Mouse (Mus musculus) hematopoietic stem cell, adult 5-6 weeks (primary cell): ENCODE results near the gene Birc5. TPM values are rescaled to one million over a fixed set of nuclear protein-coding genes. Genes with fewer than 3 reads are reported as not detected.
A peak's percentile ranks its signal among the peaks of the same experiment; 100 is the strongest.

ENCODE experiments used
- ATAC-seq, 2 experiments: fragments of 125-278 bp in 1 of 2; replicated peaks in 1 of 2; 2 replicates each; pipeline ENCODE4 v1.8.0; 2016 to 2017; ENCODE audit warnings: inconsistent platforms in 2 of 2, mild to moderate bottlenecking in 2 of 2, moderate number of reproducible peaks in 2 of 2, low read depth in 1 of 2, moderate TSS enrichment in 1 of 2; ENCODE audit not compliant: low FRiP score in 2 of 2, poor library complexity in 2 of 2, severe bottlenecking in 2 of 2, insufficient read depth in 1 of 2, low TSS enrichment in 1 of 2
- total RNA-seq: library from RNA; stranded (forward); fragments of 172-1452, 232-1000 nt; gene quantifications from 2 replicates; pipeline ENCODE4 v1.2.3, GENCODE M21; 2017

The Birc5 gene
- total RNA-seq, 1 experiment from 2014 or later = 124 TPM

DNA sequence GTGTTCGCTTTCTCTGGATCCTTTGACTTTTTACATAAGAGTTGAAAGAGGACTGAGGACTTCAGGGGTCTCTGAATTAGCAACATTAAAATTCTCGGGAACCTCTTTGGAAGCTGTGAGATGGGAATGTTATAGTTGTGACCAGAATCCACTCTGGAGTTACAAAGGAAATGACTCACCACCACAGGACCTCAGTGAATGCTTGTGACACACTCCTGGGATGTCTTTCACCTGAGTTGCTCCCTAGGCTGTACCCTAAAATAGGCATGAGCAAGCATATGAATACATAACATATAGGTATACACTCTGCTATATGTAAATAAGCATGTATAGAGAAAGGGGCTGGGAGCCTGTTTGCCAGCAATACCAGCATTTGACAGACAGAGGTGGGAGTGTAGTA, 5.6 kb upstream of the Birc5 start:
- no peak for ATAC-seq

DNA sequence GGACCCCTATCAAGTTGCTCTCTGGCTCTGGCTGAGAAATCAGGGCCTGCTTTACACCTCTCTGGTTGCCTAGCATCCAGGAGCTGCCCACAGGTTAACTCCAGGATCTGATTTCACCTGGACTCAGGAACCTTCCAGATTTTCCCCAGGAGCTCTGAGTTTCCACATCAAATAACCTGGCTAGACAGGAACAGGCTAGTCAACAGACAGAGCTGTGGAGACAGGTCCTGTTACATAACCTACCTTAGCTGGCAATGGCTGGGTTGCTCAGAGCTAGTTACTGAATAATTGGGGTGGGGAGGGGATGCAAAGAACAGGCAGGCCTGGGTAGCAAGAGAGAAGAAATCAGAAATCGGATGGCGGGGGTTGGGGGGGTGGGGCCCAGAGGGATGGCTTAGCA, 4.1 kb upstream of the Birc5 start:
- no peak for ATAC-seq

DNA sequence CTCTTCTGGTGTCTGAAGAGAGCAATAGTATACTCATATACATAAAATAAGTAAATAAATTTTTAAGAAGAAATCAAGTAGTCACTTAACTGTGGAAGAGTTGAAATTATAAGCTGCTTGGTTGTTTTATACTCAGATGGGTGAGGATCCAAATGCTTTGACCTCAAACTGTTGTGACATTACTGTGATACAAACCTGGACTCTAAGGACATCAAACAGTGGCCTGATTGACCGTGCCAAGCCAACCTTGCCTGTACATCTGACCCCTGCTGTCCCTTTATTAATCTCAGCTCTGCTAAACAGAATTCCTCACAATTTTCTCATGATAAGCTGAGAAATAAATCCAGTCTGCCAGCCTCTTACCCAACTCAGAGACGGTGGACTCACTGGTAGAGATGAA, 3.4 kb upstream of the Birc5 start:
- no peak for ATAC-seq

DNA sequence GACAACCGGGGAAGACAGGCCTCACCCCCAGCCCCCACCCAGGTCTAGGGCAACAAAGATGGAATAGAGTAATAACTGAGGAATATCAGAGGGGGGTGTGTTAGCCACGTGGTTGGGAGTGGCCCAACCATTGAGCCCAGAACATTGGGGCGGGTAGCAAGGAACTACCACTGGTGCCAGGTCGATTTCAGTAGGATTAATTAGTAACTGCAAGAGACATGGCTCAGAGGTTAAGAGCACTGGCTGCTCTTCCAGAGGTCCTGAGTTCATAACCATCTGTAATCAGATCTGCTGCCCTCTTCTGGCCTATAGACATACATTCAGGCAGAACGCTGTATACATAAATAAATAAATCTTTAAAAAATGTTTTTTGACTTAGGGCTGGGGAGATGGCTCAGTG, 2.4 kb upstream of the Birc5 start:
- ATAC-seq = no peak

DNA sequence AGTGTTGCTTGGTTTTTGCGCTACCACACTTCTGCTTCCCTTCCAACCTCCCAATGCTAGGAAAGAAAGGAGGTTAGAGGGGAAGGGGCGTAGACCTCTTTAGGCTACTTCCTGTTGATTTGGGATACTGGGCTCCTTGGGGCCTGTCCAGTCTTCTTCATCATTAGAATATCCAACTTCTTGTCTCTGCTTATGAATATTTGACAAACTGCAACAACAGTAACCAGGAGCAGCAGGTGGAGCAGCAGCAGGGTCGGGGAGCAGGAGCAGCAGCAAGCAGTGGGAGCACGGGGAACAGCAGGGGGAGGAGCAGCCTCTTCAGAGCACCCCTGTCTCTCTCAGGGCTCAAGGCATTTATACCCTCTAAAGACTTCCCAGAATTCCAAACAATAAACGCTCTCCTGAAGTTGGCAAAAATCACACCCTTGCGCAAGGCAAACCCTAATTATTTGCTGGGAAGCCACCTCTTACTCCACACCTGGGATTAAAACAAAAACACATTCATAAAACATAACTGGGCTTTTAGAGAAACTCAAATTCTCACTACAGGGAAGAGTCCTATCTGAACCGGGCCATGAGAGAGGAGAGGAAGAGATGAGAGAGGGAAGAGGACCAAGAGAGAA, 1.3 kb upstream of the Birc5 start:
- no peak for ATAC-seq

DNA sequence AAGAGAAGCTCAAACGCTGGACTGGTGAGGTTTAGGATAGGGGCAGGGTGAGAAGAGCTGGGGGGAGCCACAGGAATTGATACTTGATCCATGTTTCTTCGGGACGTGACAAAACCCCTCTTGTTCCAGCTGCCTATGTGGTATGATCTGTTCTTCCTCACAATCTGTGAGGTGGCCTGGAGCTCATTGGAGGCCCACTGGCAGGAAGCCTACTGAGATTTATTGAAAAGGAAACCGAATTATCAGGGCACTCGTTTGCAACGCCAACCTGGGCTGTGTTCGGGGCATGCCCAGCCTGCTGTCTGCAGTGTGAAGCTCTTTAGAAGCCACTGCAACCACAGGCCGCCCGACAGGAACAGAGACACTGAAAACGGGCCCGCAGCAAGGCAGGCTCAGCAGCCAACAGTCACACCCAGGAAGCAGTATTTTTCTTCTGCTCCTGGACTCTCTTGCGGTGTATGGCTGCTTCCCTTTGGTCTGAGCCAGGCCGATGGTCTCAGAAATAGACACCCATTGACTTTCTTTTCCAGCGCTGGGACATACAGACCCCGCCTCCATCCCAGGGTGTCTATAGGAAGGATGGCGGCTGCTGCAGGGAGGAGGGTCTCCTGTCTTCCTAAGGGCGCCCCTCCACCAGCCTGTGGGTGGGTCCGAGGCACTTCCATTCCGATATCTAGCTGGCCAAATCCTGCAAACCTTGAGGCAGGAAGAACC, 623 bp upstream of the Birc5 start:
- peak; percentile 37 to 50 for ATAC-seq

DNA sequence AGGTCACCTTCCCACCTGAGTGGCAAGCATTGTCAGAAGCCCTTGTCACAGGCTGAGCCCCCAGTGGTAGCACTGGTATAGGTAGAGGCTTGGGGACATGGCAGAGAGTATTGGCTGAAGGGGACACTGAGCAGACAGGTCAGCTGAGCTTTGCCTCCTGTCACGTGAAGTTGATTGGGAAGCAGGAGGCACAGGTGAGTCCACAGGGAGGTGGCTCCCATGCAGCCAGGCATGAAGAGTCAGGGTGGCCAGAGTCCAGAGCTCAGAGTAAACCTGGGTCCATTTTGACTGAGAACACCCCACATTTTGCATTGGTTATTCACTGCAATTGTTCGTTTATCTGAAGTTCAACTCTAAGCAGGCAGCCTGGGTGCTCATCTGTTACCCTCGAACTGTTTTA, 3.8 kb downstream of the Birc5 start:
- no peak for ATAC-seq

DNA sequence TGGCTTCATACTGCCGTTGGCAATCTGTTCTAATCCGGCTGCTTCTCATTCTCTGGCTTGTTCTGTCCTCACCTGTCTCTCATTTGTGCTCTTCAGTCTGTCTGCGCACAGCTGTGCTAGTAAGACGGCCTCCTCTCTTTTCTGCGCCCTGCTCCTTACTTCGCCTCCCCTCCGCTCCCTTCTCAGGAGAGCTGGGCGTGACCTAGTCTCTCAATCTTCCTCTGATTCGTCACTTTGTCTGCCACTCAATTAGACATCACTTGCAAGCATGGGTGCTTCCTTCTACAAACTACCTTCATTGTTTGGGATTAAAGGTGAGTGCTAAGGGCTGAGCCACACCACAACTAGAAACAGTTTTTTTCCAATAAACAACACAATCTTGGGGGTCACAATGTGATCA, 5.2 kb downstream of the Birc5 start:
- ATAC-seq = no peak

DNA sequence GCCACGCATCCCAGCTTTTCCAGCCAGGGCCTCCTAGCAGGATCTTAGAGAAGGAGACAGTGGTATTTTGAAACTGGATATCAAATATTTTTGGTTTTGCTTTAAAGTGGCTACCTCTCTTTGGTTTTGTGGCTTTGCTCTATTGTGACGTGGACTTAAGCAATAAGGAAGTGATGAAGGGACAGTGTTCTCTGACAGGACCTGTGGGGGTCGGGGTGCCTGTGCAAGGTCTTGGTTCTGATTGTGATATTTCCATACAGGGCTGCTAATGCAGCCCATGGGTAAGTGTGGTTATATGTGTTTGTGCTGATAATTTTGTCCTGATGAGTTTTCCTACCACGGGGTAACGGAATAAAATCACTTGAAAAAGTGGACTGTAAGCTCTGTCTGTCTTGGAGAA, 6.3 kb downstream of the Birc5 start:
- ATAC-seq = 0 out of 4 replicates have a peak, but pooled peaks of 1 of the 2 experiments have one; percentile 4

DNA sequence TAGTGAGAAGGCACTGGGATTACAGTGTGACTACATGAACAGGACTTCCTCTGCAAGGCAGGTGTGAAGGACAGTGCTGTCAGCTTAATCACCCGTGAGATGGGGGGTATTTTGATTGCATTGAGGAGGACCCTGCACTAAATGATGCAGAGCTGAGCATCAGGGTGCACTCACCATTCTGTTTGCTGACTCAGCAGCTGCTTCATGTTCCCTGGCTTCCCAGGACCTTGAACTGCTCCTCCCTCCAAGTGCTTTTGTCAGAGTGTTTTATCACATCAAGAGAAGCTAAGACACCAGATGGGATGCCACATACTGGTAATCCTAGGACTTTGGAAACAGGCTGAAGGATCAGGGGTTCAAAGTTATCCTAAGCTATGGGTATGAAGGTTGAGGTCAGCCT, 6.9 kb downstream of the Birc5 start:
- ATAC-seq = no peak

DNA sequence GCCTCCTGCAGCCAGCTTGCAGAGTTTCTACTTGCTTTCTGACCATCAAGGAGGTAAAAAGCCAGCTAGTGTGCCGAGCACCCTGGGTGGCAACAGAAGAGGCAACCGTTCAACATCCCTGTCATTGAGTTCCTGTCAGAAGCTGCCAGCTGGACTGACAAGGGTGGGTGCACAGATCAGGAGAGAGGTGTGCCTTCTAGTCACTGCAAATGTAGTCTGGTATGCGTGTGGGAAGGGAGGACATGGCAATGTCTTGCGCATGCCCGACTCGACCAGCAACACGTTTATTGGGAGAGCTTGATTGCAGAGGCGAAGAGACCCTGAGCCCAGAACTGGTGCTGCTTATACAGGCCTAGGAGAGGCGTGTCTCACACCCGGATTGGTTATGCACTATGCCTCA, 8.4 kb downstream of the Birc5 start:
- ATAC-seq = no peak

DNA sequence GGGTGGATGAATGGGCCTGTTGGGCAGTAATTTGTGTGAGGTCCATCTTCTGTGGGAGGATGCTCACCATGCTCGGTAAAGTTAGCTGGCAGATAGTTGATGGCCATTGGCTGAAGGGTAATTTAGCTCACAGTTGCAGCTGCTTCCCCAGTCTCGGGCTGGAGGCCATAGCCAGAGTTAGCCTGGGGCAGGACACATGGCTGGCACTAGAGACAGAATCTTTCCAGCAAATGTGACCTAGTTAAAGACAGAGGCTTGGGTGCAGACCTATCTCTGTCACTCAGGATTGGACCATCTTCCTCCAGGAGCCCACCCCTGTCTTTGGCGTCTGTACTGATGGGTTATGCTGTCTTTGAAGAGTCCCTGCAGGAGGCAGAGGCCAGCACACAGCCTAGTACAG, 9.3 kb downstream of the Birc5 start:
- ATAC-seq = no peak

DNA sequence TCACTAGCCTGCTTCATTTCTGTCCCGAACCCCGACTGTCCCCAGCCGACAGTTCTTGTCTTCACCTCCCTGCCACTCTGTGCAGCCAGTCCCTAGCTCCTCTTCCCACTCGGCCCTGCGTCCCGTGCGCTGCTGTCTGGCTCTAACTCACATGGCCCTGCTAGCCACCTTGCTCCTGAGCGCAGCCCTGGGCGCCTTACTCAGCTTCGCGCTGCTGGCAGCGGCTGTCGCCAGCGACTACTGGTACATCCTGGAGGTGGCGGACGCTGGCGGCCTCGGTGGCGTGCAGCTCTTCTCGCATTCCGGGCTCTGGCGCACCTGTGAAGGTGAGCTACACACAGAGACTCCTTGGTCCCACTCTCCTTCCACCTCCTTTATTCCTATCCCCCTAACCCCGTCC, 11.6 kb downstream of the Birc5 start, which contains the start of gene Tmem235:
Gene Tmem235 (plus strand): TSS at position 152 of the 400 bp plus-strand sequence.
- 0 out of 4 replicates have a peak, but pooled peaks of 1 of the 2 experiments have one; percentile 23 for ATAC-seq

DNA sequence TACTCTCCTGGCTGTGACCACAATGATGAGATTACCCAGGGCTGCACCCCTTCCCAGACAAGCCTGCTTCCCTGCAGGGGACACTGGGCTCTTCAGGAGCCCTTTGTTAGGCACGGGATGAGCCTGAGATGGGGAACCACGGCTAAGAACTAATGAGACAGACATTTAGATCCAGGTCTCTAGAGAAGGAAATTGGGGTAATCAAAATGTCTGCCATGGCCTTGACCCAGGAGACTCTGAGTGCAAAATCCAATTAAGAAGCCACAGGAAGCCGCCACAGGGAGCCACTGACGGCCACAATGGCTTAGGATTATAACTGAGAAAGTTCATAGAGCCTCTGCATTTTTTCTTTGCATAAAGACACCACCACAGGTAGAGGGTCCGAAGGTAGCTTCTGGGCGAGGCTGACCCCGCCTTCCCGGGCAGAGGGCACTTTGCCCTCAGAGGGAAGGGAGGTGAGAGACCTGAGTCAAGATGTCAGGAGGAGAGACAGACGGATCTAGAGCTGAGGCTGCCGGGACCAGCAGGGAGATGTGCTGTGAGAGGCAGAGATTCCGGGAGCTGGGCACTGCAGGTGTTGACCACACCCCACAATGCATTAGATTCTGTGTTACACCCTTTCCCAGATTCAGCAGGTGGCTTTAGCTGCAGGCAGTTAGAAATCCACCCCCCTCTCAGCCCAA, 14.3 kb downstream of the Birc5 start:
- no peak for ATAC-seq

DNA sequence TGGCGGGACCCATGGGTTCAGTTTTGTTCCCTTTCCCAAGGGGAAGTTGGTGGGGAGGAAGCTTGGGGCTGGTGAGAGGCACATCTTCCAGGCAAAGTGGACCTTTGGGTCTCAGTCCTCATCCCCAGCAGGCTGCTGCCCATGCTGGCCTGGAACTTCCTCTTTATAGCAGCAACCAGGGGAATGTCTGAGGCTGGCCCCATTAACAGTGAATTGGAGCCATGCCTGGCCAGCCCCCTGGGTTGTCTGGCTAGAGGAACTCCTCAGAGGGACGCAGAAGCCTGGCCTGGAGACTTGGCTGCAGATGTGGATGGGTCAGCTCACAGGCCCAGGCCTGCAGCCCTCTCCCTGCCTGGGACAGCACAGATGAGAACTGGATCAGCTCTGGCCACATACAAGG, 15.8 kb downstream of the Birc5 start:
- peak; percentile 12 to 18; a peak in 1 of 4 replicates for ATAC-seq

DNA sequence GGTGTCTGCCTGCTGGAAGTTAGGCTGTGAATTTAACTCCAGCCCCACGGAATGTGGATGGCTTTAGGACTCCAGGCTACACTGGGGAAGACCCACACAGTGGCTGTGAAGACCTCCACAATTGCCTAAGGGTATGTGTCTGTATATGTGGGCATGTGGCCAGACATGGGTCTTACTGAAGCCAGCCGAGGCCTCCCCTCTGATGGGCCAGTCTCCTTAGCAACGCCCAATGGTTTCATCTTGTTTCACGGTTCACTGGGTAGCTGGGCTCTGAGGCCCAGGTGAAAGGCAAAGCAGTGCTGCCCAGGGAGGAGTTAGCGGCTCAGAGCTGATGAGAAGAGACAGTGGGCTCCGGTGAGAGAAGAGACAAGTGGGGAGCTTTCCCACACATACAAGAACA, 16.9 kb downstream of the Birc5 start:
- ATAC-seq = no peak

DNA sequence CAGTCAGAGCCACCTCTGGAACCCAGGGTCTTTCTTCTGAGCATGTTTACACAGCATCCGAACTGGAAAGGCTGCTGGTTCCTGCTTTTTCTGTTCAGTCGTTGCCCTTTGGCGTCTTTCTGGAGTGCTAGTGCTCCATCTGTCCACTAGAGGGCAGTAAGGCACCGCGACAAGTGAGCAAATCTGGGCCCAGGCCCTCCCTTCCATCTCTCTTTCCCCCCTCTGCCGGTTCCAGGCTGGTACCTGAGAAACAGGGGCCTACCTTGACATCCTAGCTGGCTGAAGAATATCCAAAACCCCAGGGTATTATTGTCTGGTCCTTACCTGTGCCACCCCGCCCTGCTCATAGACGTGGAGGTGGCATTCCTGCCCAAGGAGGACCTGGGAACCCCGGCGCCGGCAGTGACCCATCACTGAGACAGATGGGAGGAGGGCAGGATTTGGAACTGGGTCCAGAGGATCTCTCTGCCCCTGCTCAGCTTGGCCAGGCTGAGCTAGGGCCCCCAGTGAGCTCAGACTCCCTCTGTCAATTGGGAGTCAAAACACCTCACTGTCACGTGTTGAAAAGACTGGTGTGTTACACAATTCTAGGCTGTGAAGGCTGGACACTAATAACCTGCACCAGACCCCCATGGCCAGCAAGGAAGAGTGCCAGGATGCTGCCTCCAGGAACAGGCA, 21.8 kb downstream of the Birc5 start:
- peak; percentile 54 to 60; a peak in 3 of 4 replicates for ATAC-seq

DNA sequence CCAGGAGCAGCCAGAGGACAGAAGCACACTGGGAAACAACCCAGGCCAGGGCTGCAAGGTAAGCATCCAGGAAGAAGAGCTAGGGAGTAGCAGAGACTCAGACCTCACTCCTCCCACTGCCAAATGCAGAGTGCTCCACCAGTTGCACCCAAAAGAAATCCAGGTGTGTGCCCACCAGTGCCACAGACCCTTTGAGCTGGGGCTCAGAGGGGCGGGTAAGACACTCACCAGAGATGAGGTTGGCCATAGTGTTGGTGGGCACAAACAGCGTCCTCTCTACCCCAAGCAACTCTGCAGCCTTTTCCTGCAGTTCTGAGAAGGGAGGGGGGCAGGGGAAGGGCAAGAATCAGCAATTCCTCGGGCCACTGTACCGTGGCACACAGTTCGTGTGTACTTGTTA, 22.3 kb downstream of the Birc5 start:
- no peak for ATAC-seq
